9 mouse cellular contexts compared by ENCODE assay signal in the genomic region with DNA sequence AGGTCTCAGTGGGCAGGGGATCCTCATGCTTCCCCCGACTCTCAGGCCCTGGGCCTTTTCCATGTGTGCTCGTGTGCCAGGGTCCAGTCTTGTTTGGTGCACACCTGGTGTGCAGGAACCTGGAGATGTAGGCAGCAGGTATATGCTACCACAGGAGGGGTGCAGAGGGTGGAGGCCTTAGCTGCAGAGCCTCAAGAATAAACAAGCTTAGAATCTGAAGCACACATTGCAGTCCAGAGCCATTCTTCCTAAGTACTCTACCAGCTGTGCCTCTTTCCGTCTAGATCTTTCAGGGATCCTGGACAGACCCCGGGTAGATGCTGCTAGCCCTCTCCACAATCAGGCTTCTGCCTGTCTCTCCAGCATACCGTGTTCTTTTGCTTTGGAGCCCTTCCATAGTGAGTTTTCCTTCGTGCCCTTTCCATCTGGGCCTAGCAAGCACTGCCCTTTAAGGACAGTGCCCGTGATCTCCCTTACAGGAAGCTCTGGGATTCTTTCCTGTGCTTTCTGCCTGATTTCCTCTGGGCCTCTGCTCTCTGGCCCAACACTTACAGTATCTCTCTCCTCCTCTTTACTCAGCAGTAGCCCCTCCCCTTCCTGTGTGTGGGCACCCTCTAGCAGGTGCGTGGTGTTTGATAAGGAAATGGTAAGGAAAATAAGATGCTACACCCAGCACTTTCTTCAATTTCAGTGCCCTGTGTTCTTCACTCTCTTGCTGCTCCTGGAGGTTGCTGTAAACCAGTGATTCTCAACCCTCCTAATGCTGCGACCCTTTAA. TPM values are rescaled to one million over a fixed set of nuclear protein-coding genes. Genes with fewer than 3 reads are reported as not detected.
DNase-seq lines count a peak whose midpoint lies in the region; ATAC-seq and TF ChIP-seq lines count a peak whose summit lies in the region.
"Had no signal": no experiment of that assay in that cellular context is flagged by ENCODE, and none has a peak within 500 bp of the region (broad histone marks: within the 10 kb centered on the region; RNA-seq: fewer than 3 reads in every experiment).

No protein-coding gene starts in this region.

- peaks cover 31% of the 10 kb centered on the region for H3K4me1 ChIP-seq in cerebellum, adult 2 months (ENCODE audit: control insufficient read depth, insufficient read depth, low read length)
- H3K4me1 ChIP-seq in hindbrain, embryonic 11.5 days (replicated peaks; ENCODE audit: control insufficient read depth, insufficient read depth, low read length) = 0 out of 2 replicates have a peak, but pooled peaks cover 4% of the 10 kb centered on the region
- H3K4me1 ChIP-seq in neural tube, embryonic 13.5 days (replicated peaks) = peaks cover 35% of the 10 kb centered on the region

- no peak overlapping the region for H3K4me3 ChIP-seq in cerebellum, adult 2 months (replicated peaks; ENCODE audit: insufficient read depth, low read depth, low read length)
- H3K4me3 ChIP-seq in hindbrain, embryonic 11.5 days (ENCODE audit: low read depth, low read length) = no peak overlapping the region
- no peak overlapping the region for H3K4me3 ChIP-seq in neural tube, embryonic 13.5 days

- TF ChIP-seq POLR2A in cerebellum, adult 2 months (IDR thresholded peaks at IDR 0.05; ENCODE audit: borderline replicate concordance, insufficient read depth, low read length) = no peak

- TF ChIP-seq CTCF in cerebellum, adult 2 months (IDR thresholded peaks at IDR 0.05; ENCODE audit: borderline replicate concordance, insufficient read depth, low read depth, low read length) = no peak

- no peaks in the 10 kb centered on the region for H3K27me3 ChIP-seq in cerebellum, adult 2 months (ENCODE audit: control insufficient read depth, insufficient read depth, low read length)
- H3K27me3 ChIP-seq in hindbrain, embryonic 11.5 days (ENCODE audit: control insufficient read depth, insufficient read depth, low read length) = no peaks in the 10 kb centered on the region
- H3K27me3 ChIP-seq in neural tube, embryonic 13.5 days = no peaks in the 10 kb centered on the region
- H3K27me3 ChIP-seq: megakaryocyte, embryonic 14.5 days had no signal

- no peak overlapping the region for H3K4me2 ChIP-seq in hindbrain, embryonic 11.5 days (replicated peaks; ENCODE audit: low read depth, low read length)
- H3K4me2 ChIP-seq in neural tube, embryonic 13.5 days = no peak overlapping the region

- DNase-seq in cerebellum, adult 2 months = no peak
- DNase-seq in cerebellum, postnatal 36 days = no peak
- peak; percentile 92 for DNase-seq in MEL-GATA-1-ER (ENCODE audit: extremely low read depth, low read depth)
- no peak for DNase-seq in hindbrain, embryonic 11.5 days (ENCODE audit: low spot score)
- DNase-seq in Muller cell, postnatal 12 days (ENCODE audit: inconsistent ontology term) = no peak
- no peak for DNase-seq in embryo, embryonic 11 days
- DNase-seq in left cerebral cortex, postnatal 4 days = no peak

- H3K9me3 ChIP-seq in hindbrain, embryonic 11.5 days (ENCODE audit: control insufficient read depth, low read length) = no peaks in the 10 kb centered on the region
- no peaks in the 10 kb centered on the region for H3K9me3 ChIP-seq in neural tube, embryonic 13.5 days
- H3K9me3 ChIP-seq: megakaryocyte, embryonic 14.5 days had no signal

- 30% methylated on average over 9 of the region's 9 CpGs for WGBS in cerebellum, adult 2 months
- 58% methylated on average over 9 of the region's 9 CpGs for WGBS in hindbrain, embryonic 11.5 days
- 58% methylated on average over 9 of the region's 9 CpGs for WGBS in neural tube, embryonic 13.5 days

- H3K36me3 ChIP-seq in hindbrain, embryonic 11.5 days (ENCODE audit: control insufficient read depth, insufficient read depth, low read length) = peaks cover 10% of the 10 kb centered on the region
- peaks cover 90% of the 10 kb centered on the region for H3K36me3 ChIP-seq in neural tube, embryonic 13.5 days

- peak overlapping the region; percentile 65 for H3K27ac ChIP-seq in cerebellum, adult 2 months (ENCODE audit: insufficient read depth, low read length)
- peak overlapping the region; percentile 72 for H3K27ac ChIP-seq in hindbrain, embryonic 11.5 days (ENCODE audit: low read depth, low read length)
- H3K27ac ChIP-seq in neural tube, embryonic 13.5 days (replicated peaks) = peak overlapping the region; percentile 79

- intact Hi-C loops in left cerebral cortex, postnatal 4 days (cut with DNase I) = no loop called here

- ATAC-seq in hindbrain, embryonic 11.5 days (ENCODE audit: low FRiP score) = 0 out of 2 replicates have a peak, but pooled peaks have one; percentile 32
- no peak for ATAC-seq in neural tube, embryonic 13.5 days (ENCODE audit: low read depth)

- H3K9ac ChIP-seq in hindbrain, embryonic 11.5 days (ENCODE audit: low read depth, low read length) = 0 out of 2 replicates have a peak overlapping the region, but pooled peaks have one; percentile 24
- H3K9ac ChIP-seq in neural tube, embryonic 13.5 days = peak overlapping the region; percentile 32; the same call in 1 of the 2 replicates

RNA-seq across cellular contexts. Expression of a gene that starts 9.1 kb away (rescaled TPM):
- 3.2 and 3.4 TPM in 2 replicates for polyA plus RNA-seq in cerebellum, adult 2 months (2012; rRNA removed)
- polyA plus RNA-seq in hindbrain, embryonic 11.5 days (2014; fragmentation: Nextera tagmentation; extraction: Ambion mirVana) = 2.0 and 2.7 TPM in 2 replicates
- 1.2 and 1.7 TPM in 2 replicates for polyA plus RNA-seq in neural tube, embryonic 13.5 days (2015; fragmentation: Nextera tagmentation; extraction: Ambion mirVana)
- under 1 TPM; 0.24 to 0.46 TPM for total RNA-seq in left cerebral cortex, postnatal 4 days (2021)
